Mouse (Mus musculus) retina, embryonic 14.5 days (tissue): Measurements from ENCODE around the gene Urb1.
"Not testable (repeated sequence)": the region's sequence is repeated elsewhere in the genome, so short reads cannot be mapped to it uniquely, and the experiment has no call there.

ENCODE experiments used
- DNase-seq: peaks from one replicate; pipeline ENCODE4 v3.0.0-alpha.2; 2015; ENCODE audit warnings: low spot score

Urb1 gene

GRCm38 (mm10) chr16:90809975-90810715, at the start of gene Urb1:
Urb1 (minus strand) TSS chr16:90810413.
- DNase-seq, result peak; percentile 99

- no peak for DNase-seq
These were observed 48.0 kb upstream of the Urb1 start for GRCm38 (mm10) chr16:90858206-90858605.

- no peak for DNase-seq
These were observed 46.5 kb upstream of the Urb1 start for GRCm38 (mm10) chr16:90856552-90857200.

GRCm38 (mm10) chr16:90851621-90852334, 41.6 kb upstream of the Urb1 start:
- no peak for DNase-seq

- no peak for DNase-seq
These were observed 40.7 kb upstream of the Urb1 start for GRCm38 (mm10) chr16:90850881-90851280.

- DNase-seq, result peak; percentile 66
These were observed 39.0 kb upstream of the Urb1 start for GRCm38 (mm10) chr16:90849262-90849661.

- no peak for DNase-seq
These were observed 38.5 kb upstream of the Urb1 start for GRCm38 (mm10) chr16:90848697-90849096.

GRCm38 (mm10) chr16:90845591-90845990, 35.4 kb upstream of the Urb1 start:
- DNase-seq, result no peak

GRCm38 (mm10) chr16:90845038-90845437, 34.8 kb upstream of the Urb1 start:
- no peak for DNase-seq

- DNase-seq, result no peak
These were observed 32.0 kb upstream of the Urb1 start for GRCm38 (mm10) chr16:90842164-90842563.

- no peak for DNase-seq
These were observed 27.2 kb upstream of the Urb1 start for GRCm38 (mm10) chr16:90837431-90837830.

- DNase-seq, result no peak
These were observed 23.0 kb upstream of the Urb1 start for GRCm38 (mm10) chr16:90833041-90833791.

- no peak for DNase-seq
These were observed 22.3 kb upstream of the Urb1 start for GRCm38 (mm10) chr16:90832495-90832894.

- DNase-seq, result no peak
These were observed 21.5 kb upstream of the Urb1 start for GRCm38 (mm10) chr16:90831676-90832075.

- peak; percentile 69 for DNase-seq
These were observed 20.6 kb upstream of the Urb1 start for GRCm38 (mm10) chr16:90830686-90831439.

GRCm38 (mm10) chr16:90829894-90830685, 19.9 kb upstream of the Urb1 start:
- DNase-seq, result peak; percentile 80

GRCm38 (mm10) chr16:90829136-90829535, 18.9 kb upstream of the Urb1 start:
- no peak for DNase-seq

GRCm38 (mm10) chr16:90827498-90827897, 17.3 kb upstream of the Urb1 start:
- no peak for DNase-seq

- DNase-seq, result no peak
These were observed 16.2 kb upstream of the Urb1 start, which contains the start of gene Eva1c for GRCm38 (mm10) chr16:90826457-90826856. Eva1c (plus strand) TSS chr16:90826719.

- DNase-seq, result no peak
These were observed 15.8 kb upstream of the Urb1 start for GRCm38 (mm10) chr16:90826041-90826440.

- DNase-seq, result not testable (repeated sequence)
These were observed 13.8 kb upstream of the Urb1 start for GRCm38 (mm10) chr16:90823986-90824385.
